Mouse (Mus musculus): ENCODE measurements around the gene Morn3.

Morn3 gene

GRCm38 (mm10) chr5:123024965-123025573 is 21.7 kb downstream of the Morn3 start:
- intact Hi-C loops (cut with DNase I) = no loop called here

DNA sequence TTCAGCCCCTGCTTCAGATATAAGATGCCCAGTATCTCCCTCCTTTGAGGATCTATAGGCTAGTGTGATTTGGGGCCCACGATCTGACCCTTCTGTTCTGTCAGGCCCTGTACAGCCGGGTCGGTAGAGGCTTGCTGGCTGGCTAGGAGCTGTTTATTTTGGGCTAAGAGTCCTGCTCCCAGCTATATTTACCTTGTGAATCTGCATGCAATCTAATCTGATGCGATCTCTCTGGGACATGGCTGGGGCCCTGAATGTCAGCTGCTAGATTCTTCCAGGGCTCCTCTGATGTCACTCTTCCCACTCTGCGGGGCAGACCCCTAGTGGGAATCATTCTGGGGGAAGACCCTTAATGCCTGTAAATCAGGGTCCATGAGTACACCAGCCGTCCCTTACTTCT is 22.5 kb downstream of the Morn3 start:
- intact Hi-C loops (cut with DNase I) = no loop called here

GRCm38 (mm10) chr5:123023049-123023448 is 23.8 kb downstream of the Morn3 start:
- intact Hi-C loops (cut with DNase I) = no loop called here

- intact Hi-C loops (cut with DNase I) = no loop called here
Measured at GRCm38 (mm10) chr5:123021438-123021837, 25.4 kb downstream of the Morn3 start.

GRCm38 (mm10) chr5:123020426-123020825 is 26.4 kb downstream of the Morn3 start:
- intact Hi-C loops (cut with DNase I) = no loop called here

DNA sequence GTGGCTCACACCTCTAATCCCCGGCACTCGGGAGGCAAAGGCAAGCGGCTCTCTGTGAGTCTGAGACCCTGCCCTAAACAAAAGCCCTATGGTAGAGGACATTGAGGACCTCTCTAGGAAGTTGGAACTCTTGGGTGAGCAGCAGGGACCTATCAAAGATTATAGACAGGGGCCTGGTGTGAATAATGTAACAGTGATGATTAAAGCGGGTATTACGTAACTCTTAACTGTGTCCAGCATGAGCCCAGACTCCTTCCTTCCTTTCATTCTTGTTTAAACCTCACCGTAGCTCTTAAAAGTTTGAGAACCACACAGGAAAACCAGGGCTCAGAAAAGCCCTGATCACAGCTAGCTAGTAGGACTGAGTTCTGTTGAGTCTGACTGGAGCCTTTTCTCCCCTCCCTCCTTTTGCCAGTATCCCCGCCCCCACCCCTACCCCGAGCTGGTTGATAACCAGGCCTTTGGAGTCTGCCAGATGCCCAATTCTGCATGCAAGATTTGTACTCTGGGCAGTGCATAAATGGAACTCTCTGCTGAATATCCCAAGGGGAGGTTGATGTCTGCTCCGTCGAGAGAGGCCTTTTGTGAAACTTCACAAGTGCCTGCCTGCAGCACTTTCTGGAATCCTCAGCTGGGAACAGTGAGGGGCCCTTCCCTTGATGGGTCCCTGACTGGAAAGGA is 27.3 kb downstream of the Morn3 start:
- intact Hi-C loops (cut with DNase I) = loop anchor here (10.0 kb wide), 1 partner anchor 95 kb away; no protein-coding TSS in a partner anchor

DNA sequence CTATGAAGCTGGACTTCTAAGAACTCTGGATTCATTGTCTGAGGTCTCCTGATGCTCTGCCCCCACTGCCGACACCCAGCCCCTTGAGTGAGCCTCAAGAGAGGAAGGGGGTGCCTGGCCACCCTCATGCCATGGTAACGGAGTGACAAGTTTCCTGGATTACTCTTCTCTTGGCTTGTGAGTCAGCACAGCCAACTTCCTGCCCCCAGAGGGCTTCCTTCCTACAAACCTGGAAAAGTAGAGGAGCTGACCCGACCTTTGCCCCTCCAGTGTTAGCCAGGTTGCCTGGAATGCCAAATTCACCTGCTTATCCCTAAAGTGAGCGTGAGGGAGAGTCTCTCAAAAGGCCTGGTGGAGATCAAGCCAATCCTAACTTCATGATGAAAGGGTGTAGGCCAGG is 29.3 kb downstream of the Morn3 start:
- intact Hi-C loops (cut with DNase I) = loop anchor here (10.0 kb wide), 1 partner anchor 93 kb away; no protein-coding TSS in a partner anchor

- intact Hi-C loops (cut with DNase I) = loop anchor here (2.0 to 10.0 kb wide), 2 partner anchors 31 to 91 kb away; partner anchors contain the start of gene Morn3
Measured at GRCm38 (mm10) chr5:123015915-123016314, 30.9 kb downstream of the Morn3 start.

DNA sequence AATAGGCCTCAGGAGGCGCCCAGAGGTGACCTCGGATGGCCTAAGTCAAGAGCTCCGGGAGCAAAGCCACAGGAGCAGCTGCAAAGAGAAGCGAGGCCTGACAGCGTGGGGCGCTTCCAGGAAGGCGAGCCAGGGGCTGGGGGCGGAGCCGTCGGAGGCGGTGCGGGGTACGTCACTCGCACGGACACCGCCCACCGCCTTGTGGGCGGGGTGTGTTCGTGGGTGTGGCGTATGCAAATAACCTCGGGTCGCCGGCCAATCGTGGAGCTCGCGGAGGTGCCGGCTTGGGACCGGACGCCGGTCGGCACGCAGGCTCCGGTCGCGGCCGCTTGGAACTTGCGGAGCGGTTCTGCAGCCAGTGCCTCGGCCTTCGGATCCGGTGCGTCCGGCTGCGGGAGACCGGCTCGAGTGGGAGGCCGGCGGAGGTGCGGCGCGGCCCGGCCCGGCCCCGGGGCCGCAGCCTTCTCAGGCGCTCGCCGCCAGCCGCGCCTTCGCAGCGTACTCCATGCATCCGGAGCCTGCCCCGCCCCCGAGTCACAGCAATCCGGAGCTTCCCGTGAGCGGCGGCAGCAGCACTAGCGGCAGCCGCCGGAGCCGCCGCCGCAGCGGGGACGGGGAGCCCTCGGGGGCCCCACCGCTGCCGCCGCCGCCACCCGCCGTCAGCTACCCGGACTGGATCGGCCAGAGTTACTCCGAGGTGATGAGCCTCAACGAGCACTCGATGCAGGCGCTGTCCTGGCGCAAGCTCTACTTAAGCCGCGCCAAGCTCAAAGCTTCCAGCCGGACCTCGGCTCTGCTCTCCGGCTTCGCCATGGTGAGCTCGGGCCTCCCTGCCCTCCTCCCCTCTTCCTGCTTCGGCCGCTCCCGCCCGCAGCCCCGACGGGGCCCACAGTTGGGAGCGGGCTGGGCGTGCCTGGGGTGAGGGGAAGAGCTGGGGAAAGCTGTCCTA is 31.8 kb downstream of the Morn3 start, which contains the start of gene Orai1:
Gene Orai1 (plus strand): TSS at position 322 of the 949 bp plus-strand sequence.
- intact Hi-C loops (cut with DNase I) = loop anchor here (2.0 to 10.0 kb wide), 2 partner anchors 32 to 90 kb away; partner anchors contain the start of gene Morn3

- intact Hi-C loops (cut with DNase I) = loop anchor here (2.0 to 10.0 kb wide), 3 partner anchors 33 to 89 kb away; partner anchors contain the start of gene Morn3
Measured at GRCm38 (mm10) chr5:123013599-123014315, 33.1 kb downstream of the Morn3 start.

GRCm38 (mm10) chr5:123011705-123012104 is 35.1 kb downstream of the Morn3 start:
- intact Hi-C loops (cut with DNase I) = loop anchor here (2.0 to 10.0 kb wide), 2 partner anchors 43 to 87 kb away; no protein-coding TSS in a partner anchor

DNA sequence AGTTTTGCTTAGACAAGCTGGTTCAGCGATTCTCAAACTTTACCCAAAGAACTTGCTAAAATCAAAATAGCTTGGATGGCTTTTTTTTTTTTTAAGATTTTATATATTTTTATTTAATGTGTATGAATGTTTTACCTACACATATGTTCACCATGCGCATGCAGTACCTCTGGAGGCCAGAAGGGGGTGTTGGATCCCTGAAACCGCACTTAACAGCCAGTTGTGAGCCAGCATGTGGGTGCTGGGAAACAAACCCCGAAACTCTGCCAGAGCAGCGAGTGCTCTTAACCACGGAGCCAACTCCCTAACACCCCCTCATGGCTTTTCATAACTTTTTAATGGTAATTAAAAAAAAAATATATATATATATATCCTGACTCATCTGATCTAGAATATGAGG is 36.0 kb downstream of the Morn3 start:
- intact Hi-C loops (cut with DNase I) = loop anchor here (10.0 kb wide), 1 partner anchor 86 kb away; no protein-coding TSS in a partner anchor

GRCm38 (mm10) chr5:123009873-123010272 is 36.9 kb downstream of the Morn3 start:
- intact Hi-C loops (cut with DNase I) = loop anchor here (10.0 kb wide), 1 partner anchor 85 kb away; no protein-coding TSS in a partner anchor

- intact Hi-C loops (cut with DNase I) = no loop called here
Measured at GRCm38 (mm10) chr5:123008877-123009493, 37.8 kb downstream of the Morn3 start.

- intact Hi-C loops (cut with DNase I) = no loop called here
Measured at GRCm38 (mm10) chr5:123005716-123006592, 40.9 kb downstream of the Morn3 start.

DNA sequence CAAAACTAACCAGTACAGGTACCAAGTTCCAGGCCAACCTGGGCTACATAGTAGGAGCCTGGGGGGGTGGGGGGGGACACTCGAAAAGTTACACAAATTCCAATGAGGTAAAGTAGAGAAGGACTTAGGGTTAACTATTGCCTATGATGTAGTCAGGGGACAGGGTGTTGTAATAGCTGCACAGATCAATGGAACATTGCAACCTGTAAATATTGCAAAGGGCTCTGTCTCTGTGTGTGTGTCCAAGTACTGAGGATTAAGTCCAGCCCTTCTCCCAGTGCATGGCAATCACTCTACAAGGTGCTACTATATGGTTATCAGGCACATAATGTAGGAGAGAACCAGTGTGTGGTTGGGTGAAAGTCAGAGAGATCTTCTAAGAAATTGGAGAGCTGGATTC is 45.9 kb downstream of the Morn3 start:
- intact Hi-C loops (cut with DNase I) = no loop called here

DNA sequence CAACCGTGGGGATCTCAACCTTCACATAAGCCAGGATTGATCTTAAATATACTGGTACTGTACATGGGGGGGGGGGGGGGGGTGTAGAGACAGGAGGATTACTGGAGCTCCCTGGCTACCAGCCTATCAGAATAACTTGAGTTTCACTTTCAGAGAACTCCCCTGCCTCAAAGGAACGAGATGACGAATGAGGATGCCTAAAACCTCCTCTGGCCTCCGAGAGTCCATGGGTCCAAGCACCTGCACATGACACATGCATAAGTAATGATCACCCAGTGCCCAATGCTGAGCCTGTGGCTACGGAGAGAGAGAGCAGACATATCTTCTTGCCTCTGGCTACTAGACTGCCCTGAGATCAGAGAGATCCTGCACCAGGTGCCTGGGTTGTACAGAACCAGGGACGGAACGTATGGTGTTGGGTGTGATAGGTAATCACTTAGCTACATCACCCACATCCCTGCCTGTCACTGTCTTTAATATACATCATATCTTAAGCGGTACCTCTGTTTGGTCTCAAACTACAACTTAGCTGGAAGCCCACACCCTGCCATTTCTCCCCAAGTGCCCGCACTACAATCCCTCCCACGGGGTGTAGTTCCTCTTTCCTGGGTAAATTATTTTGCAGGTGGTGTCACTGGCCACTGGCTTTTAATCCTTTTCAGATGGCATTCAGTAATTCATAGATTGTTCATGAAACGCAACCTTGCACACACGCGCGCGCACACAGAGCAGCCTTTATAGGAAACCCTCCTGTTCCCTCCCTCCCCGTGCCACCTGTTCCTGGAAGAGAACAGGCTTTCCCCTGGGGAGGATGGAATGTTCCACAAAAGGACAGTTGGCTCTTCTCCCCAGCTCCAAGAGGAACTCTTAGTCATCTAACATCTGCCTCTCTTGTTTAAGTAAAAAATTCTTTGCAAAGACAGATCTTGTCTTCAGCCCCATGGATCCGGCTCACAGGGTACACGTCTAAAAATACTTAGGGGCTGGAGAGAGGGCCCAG is 49.3 kb downstream of the Morn3 start:
- intact Hi-C loops (cut with DNase I) = no loop called here

GRCm38 (mm10) chr5:122994910-122995309 is 51.9 kb downstream of the Morn3 start:
- intact Hi-C loops (cut with DNase I) = no loop called here

Data from adrenal gland (tissue).